Mouse (Mus musculus) left cerebral cortex, adult 2 months (tissue): ENCODE measurements around the gene Cyb5rl. TPM values are rescaled to one million over a fixed set of nuclear protein-coding genes. Genes with fewer than 3 reads are reported as not detected.

Experiments
- DNase-seq, 2 experiments: peaks; one replicate each; pipeline ENCODE4 v3.0.0; 2021 to 2022; ENCODE audit warnings: low spot score in 2 of 2, mixed read lengths in 1 of 2; ENCODE audit errors: extremely low spot score in 1 of 2
- H3K27ac ChIP-seq: fragments of 200-600 bp; 2 replicates; pipeline ENCODE4 v1.8.1; 2022
- H3K4me3 ChIP-seq: fragments of 200-600 bp; 2 replicates; pipeline ENCODE4 v1.8.1; 2022
- CTCF ChIP-seq: fragments of 200-600 bp; IDR thresholded peaks from 2 replicates; pipeline ENCODE4 v1.8.1; 2022; ENCODE audit warnings: antibody characterized with exemption, mild to moderate bottlenecking, moderate library complexity
- intact Hi-C: fragments of 180-260 bp; cut with DNase I; formaldehyde crosslinking; loops from one replicate; pipeline ENCODE4 v1.15.1; 2025
- total RNA-seq, 2 experiments: library from RNA; stranded (reverse); gene quantifications; 2 replicates each; pipeline ENCODE4 v1.2.3; 2021

Gene Cyb5rl
- total RNA-seq, 2 experiments from 2014 or later, result 7.4 to 8.8 TPM

- intact Hi-C loops, result loop anchor here (5.0 kb wide), 1 partner anchor 227 kb away; no protein-coding TSS in a partner anchor
- H3K4me3 ChIP-seq, result no peak overlapping the region
Measured at GRCm38 (mm10) chr4:107064394-107065098, 2.2 kb upstream of the Cyb5rl start.

DNA sequence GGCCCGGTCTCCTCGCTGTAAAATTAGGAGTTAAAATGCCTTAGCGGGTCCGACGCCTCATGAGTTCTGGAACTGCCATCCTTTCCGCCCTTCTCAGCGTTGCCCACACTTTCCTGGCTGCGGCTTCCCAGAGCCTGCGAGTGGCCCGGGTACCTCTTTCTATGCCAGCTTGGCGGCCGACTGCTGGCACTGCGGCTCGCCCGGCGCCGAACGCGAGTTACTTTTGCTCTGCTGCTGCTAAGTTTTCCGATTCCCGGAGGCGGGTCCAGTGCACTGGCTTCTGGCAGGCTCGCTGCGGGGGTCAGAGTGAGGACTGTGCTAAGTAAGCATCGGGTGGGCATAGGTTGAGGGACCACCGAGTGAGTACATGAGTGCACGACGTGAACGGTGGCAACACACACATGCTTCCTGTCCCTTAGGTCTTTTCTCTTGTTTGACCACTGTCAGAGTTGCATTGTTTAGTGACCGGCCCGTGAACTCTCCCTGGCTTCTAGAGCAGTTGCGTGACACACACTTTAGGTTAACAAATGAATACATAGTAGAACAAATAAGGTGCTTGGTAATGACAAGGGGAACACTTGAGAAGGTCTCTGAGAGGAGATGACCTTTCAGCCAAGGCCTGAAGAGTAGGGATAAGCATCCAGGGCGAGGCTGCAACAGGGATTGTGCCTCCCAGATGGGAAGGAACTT lies 508 bp downstream of the Cyb5rl start:
- TF ChIP-seq CTCF, result no peak; the same call in 1 of the 2 replicates
- Histone ChIP-seq H3K27ac (peak overlapping the region; percentile 68; the same call in 1 of the 2 replicates), H3K4me3 (peak overlapping the region; percentile 94)
- intact Hi-C loops, result loop anchor here (2.0 to 5.0 kb wide), 2 partner anchors 96 to 230 kb away; no protein-coding TSS in a partner anchor
- peak in 1 of 2 experiments; percentile 33 for DNase-seq

More at GRCm38 (mm10) chr4:107064394-107065098, 2.2 kb upstream of the Cyb5rl start:
- no peak for TF ChIP-seq CTCF
- DNase-seq, result no peak
- H3K27ac ChIP-seq, result no peak overlapping the region

- no peak for TF ChIP-seq CTCF
- H3K4me3 ChIP-seq, result no peak overlapping the region
- no peak for DNase-seq
- intact Hi-C loops, result no loop called here
- no peak overlapping the region for H3K27ac ChIP-seq
Measured at GRCm38 (mm10) chr4:107072343-107072742, 5.6 kb downstream of the Cyb5rl start.

- Histone ChIP-seq H3K27ac (peak overlapping the region; percentile 3; the same call in 1 of the 2 replicates), H3K4me3 (no peak overlapping the region)
- DNase-seq, result no peak
- intact Hi-C loops, result no loop called here
- no peak for TF ChIP-seq CTCF
Measured at GRCm38 (mm10) chr4:107075456-107075855, 8.7 kb downstream of the Cyb5rl start.

GRCm38 (mm10) chr4:107078894-107079293 lies 12.1 kb downstream of the Cyb5rl start:
- Histone ChIP-seq H3K27ac (no peak overlapping the region), H3K4me3 (no peak overlapping the region)
- no peak for TF ChIP-seq CTCF
- DNase-seq, result no peak
- intact Hi-C loops, result no loop called here

DNA sequence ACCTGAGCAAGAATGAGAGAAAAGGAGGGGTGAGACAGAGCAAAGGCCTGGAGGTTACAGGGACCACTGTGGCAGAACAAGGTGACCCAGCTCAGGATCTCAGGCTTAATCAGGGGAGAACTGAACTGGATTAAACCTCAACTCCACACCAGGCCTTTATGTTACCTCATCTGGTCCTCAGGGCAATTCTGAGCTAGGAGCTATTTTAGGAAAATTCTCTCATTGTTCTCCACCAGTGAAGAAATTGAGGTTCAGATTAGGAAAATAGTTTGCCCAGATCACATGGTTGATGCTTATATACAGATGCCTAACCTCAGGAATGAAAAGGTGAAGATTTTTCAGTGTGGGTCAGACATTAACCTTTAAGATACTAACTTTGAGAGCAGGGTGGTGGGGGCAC lies 12.9 kb downstream of the Cyb5rl start:
- intact Hi-C loops, result no loop called here
- no peak for TF ChIP-seq CTCF

DNA sequence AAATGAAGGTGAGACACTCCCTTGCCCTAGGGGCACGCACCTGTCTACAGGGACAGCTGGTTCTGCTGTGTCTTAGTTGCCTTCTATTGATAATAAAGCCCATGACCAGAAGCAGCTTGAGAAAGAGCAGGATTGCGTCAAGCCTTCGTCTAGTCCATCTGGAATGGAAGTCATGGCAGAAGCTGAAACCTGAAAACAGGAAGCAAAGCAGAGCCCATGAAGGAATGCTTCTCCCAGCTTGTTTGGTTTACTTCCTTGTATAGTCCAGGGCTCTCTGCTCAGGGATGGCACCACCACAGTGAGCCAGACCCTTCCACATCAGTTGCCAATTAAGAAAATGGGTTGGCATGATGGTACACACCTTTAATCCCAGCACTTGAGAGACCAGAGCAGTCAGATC lies 15.4 kb downstream of the Cyb5rl start:
- DNase-seq, result no peak
- H3K27ac ChIP-seq, result no peak overlapping the region
- no peak overlapping the region for H3K4me3 ChIP-seq
- intact Hi-C loops, result no loop called here
- no peak for TF ChIP-seq CTCF

More for the DNA sequence above, 12.9 kb downstream of the Cyb5rl start:
- Histone ChIP-seq H3K4me3 (no peak overlapping the region), H3K27ac (no peak overlapping the region)
- DNase-seq, result no peak

DNA sequence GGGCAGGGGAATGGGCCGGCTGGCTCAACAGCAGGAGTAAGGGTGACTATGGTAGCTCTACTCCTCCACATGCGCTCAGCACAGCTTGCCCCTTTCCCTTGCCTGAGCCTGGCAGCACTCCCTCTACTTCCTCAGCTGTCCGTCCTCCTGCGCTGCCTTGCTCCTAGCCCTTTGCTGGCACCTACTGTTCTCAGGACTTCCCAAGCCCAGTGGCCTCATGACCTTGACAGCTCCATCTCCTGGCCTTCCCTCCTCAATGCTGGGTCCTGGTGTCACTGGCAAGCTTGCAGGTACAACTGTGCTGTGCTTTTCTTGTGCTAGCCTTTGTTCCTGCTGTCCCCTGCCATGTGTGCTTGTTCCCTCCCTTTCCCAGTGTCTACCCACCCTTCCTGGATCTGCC lies 16.3 kb downstream of the Cyb5rl start:
- intact Hi-C loops, result no loop called here
- no peak overlapping the region for H3K27ac ChIP-seq
- no peak overlapping the region for H3K4me3 ChIP-seq
- TF ChIP-seq CTCF, result no peak
- DNase-seq, result no peak

GRCm38 (mm10) chr4:107084343-107084742 lies 17.6 kb downstream of the Cyb5rl start:
- Histone ChIP-seq H3K4me3 (no peak overlapping the region), H3K27ac (peak overlapping the region; percentile 74)
- TF ChIP-seq CTCF, result no peak
- DNase-seq, result no peak
- intact Hi-C loops, result no loop called here

DNA sequence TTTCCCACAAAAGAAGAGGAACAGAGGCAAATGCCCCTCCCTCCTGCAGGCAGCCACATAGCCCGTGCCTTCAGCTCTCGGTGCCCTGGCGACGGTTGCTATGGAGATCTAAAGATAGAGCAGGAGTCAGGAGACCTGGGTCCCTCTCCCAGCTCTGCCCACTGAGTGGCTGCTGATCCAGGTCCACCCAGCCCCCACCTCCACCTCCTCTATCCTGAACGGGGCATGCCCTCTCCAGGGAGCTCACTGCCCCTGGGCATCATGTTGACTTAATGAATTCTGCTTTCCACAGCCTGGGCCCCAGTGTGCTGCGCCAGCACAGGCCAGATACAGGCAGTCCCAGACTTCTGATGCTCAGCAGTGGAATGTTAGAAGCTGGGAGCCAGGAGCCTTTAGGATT lies 18.1 kb downstream of the Cyb5rl start:
- intact Hi-C loops, result no loop called here
- Histone ChIP-seq H3K4me3 (no peak overlapping the region), H3K27ac (peak overlapping the region; percentile 74)
- no peak for TF ChIP-seq CTCF
- DNase-seq, result peak; percentile 58 to 79

GRCm38 (mm10) chr4:107091696-107092095 lies 24.9 kb downstream of the Cyb5rl start:
- no peak for DNase-seq
- intact Hi-C loops, result no loop called here
- Histone ChIP-seq H3K27ac (no peak overlapping the region), H3K4me3 (no peak overlapping the region)
- TF ChIP-seq CTCF, result no peak

- Histone ChIP-seq H3K27ac (no peak overlapping the region), H3K4me3 (no peak overlapping the region)
- no peak for DNase-seq
- intact Hi-C loops, result no loop called here
- no peak for TF ChIP-seq CTCF
Measured at GRCm38 (mm10) chr4:107094484-107095187, 27.8 kb downstream of the Cyb5rl start.
